Mouse (Mus musculus): ENCODE measurements around the gene Caprin1. TPM values are rescaled to one million over a fixed set of nuclear protein-coding genes. Genes with fewer than 3 reads are reported as not detected.

Gene Caprin1
- polyA plus RNA-seq, 1 experiment from 2014 or later: 484 TPM

DNA sequence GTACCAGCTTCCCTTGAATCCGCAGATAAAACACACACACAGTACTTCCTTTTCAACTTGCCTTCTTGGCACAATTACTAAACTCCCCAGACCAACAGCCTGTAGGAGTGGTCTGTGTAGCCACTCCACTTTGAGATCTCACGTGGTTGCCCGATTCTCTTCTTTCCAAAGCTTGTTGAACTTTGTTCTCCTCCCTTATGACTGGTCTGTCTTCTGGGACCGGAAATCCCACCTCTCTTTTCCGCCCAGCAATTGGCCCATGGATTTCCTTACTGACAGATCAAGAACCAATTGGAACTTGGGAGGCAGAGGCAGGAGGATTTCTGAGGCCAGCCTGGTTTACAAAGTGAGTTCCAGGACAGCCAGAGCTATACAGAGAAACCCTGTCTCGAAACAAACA is 13.0 kb upstream of the Caprin1 start:
- 90% methylated on average over 6 of the region's 6 CpGs for WGBS
- H3K9ac ChIP-seq (replicated peaks; ENCODE audit: low read length): no peak overlapping the region
- H3K4me3 ChIP-seq (replicated peaks; ENCODE audit: low read depth, low read length): no peak overlapping the region
- no peaks in the 10 kb centered on the region for H3K27me3 ChIP-seq (ENCODE audit: control insufficient read depth, insufficient read depth, low read length)
- H3K4me2 ChIP-seq (ENCODE audit: low read length): no peak overlapping the region
- ATAC-seq (ENCODE audit: low FRiP score, low TSS enrichment) (no peak), DNase-seq (no peak)
- no peaks in the 10 kb centered on the region for H3K9me3 ChIP-seq (ENCODE audit: control insufficient read depth, low read length)
- H3K36me3 ChIP-seq (ENCODE audit: control insufficient read depth, insufficient read depth, low read length): no peaks in the 10 kb centered on the region
- H3K4me1 ChIP-seq (ENCODE audit: control insufficient read depth, insufficient read depth, low read length): no peaks in the 10 kb centered on the region
- no peak overlapping the region for H3K27ac ChIP-seq (replicated peaks; ENCODE audit: low read depth, low read length)

DNA sequence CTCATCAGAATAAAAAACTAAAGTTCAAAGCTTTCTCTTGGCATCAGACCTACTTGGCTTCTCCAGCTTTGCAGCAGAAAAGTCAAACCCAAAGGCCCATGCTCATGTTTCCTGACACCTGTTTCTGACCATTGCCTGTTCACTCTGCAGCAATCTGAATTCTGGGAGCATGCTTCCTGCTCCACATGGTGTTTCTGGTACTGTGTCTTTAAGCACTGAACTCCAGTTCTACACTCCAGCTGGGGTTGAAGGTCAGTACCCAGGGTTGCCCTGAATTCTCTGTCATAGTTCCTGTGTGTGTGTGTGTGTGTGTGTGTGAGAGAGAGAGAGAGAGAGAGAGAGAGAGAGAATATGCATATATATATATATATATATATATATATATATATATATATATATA is 11.0 kb upstream of the Caprin1 start:
- DNase-seq (no peak), ATAC-seq (ENCODE audit: low FRiP score, low TSS enrichment) (no peak)
- no peak overlapping the region for H3K27ac ChIP-seq (replicated peaks; ENCODE audit: low read depth, low read length)

DNA sequence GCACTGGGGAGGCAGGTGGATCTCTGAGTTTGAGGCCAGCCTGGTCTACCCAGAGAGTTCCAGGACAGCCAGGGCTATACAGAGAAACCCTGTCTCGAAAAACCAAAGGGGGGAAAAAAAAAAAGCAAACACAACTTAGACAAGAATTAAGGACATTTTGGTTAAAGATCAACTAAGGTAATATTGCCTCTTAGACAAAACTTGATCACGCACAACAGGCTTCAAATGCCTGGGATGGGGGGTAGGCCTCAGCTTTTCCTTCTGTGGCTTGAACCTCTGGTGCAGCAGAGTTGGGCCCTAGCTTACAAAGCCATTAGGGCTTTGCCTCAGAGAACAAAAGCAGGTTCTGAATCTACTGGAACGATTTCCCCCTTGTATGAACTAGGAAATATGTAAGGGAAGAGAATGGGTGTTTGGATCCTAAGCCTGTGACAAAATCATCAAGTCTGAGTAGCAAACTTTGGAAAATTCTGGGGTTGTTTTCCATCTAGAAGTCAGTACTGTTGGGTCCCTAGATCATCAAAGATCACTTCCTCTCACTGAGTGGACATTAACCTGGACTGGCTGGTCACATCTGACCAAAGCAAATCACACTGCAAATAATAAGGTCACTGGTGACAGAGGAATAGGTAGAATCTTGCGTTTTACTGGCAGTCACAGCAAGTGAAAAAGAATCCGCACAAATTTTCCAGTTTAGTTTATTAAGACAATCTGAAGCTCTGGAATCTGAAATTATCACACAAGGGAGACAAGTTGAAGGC is 6.5 kb upstream of the Caprin1 start:
- WGBS: 87% methylated on average over 5 of the region's 5 CpGs
- H3K27me3 ChIP-seq (ENCODE audit: control insufficient read depth, insufficient read depth, low read length): no peaks in the 10 kb centered on the region

More for the DNA sequence above, 11.0 kb upstream of the Caprin1 start:
- no peaks in the 10 kb centered on the region for H3K27me3 ChIP-seq (ENCODE audit: control insufficient read depth, insufficient read depth, low read length)
- no peak overlapping the region for H3K9ac ChIP-seq (replicated peaks; ENCODE audit: low read length)
- H3K4me1 ChIP-seq (ENCODE audit: control insufficient read depth, insufficient read depth, low read length): no peaks in the 10 kb centered on the region
- H3K9me3 ChIP-seq (ENCODE audit: control insufficient read depth, low read length): no peaks in the 10 kb centered on the region
- no peak overlapping the region for H3K4me3 ChIP-seq (replicated peaks; ENCODE audit: low read depth, low read length)
- no peak overlapping the region for H3K4me2 ChIP-seq (ENCODE audit: low read length)
- H3K36me3 ChIP-seq (ENCODE audit: control insufficient read depth, insufficient read depth, low read length): no peaks in the 10 kb centered on the region

DNA sequence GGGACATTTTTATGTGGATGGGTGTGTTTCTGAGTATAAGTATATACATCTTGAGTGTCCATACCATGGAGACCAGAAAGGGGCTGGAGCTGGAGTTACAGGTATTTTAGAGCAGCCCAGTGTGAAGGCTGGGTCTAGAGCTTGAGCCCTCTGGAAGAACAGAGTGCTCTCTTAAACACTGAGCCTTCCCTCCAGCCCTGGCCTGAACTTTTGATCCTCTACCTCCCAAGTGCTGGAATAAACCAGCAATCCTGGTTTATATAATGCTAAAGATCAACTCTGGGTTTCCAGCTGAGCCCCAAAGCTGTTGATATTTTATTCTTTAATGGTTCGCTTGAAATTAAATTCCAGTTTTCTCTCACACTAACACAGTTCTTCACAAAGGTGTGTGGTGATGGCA is 5.0 kb upstream of the Caprin1 start:
- Histone ChIP-seq H3K4me3 (replicated peaks; ENCODE audit: low read depth, low read length) (no peak overlapping the region), H3K4me2 (ENCODE audit: low read length) (no peak overlapping the region), H3K27ac (replicated peaks; ENCODE audit: low read depth, low read length) (no peak overlapping the region), H3K27me3 (ENCODE audit: control insufficient read depth, insufficient read depth, low read length) (no peaks in the 10 kb centered on the region), H3K4me1 (ENCODE audit: control insufficient read depth, insufficient read depth, low read length) (peaks cover 5% of the 10 kb centered on the region; the same call in 1 of the 2 replicates), H3K36me3 (ENCODE audit: control insufficient read depth, insufficient read depth, low read length) (no peaks in the 10 kb centered on the region), H3K9ac (replicated peaks; ENCODE audit: low read length) (no peak overlapping the region), H3K9me3 (ENCODE audit: control insufficient read depth, low read length) (no peaks in the 10 kb centered on the region)
- ATAC-seq (ENCODE audit: low FRiP score, low TSS enrichment) (no peak), DNase-seq (no peak)
- 95% methylated on average over 1 of the region's 1 CpGs for WGBS

More for the DNA sequence above, 6.5 kb upstream of the Caprin1 start:
- H3K27ac ChIP-seq (replicated peaks; ENCODE audit: low read depth, low read length): no peak overlapping the region
- H3K4me3 ChIP-seq (replicated peaks; ENCODE audit: low read depth, low read length): no peak overlapping the region
- H3K9me3 ChIP-seq (ENCODE audit: control insufficient read depth, low read length): no peaks in the 10 kb centered on the region
- ATAC-seq (ENCODE audit: low FRiP score, low TSS enrichment) (no peak), DNase-seq (no peak)
- H3K36me3 ChIP-seq (ENCODE audit: control insufficient read depth, insufficient read depth, low read length): no peaks in the 10 kb centered on the region
- H3K9ac ChIP-seq (replicated peaks; ENCODE audit: low read length): no peak overlapping the region
- no peaks in the 10 kb centered on the region for H3K4me1 ChIP-seq (ENCODE audit: control insufficient read depth, insufficient read depth, low read length)
- no peak overlapping the region for H3K4me2 ChIP-seq (ENCODE audit: low read length)

DNA sequence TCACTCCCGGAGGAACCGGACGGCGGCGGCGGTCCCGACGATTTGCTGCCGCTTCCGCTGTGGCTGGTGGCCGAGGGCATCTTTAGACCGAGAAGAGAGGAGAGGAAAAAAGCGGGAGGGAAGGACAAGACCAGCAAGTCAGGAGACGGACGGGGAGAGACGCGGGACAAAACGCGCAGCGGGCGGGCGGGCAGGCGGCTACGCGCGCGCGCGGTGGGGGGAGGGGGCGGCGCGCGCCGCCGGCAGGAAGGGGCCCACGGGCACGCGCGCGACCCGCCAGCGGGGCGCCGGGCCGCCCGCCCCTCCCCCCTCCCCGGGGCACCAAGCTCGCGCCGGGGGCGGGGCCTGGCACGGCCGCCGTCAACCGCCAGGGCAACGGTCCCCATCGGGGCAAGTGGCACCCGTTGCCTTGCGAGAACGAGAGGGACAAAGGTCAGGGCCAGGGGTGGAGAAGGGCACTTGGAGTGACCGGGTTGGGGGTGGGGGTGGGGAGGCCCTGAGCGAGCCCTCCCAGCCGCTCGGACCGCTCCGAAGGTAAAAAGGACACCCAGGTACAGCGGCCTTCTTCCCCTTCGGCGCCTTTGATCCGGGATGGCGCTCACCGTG is 485 bp downstream of the Caprin1 start:
- Histone ChIP-seq H3K4me1 (ENCODE audit: control insufficient read depth, insufficient read depth, low read length) (peaks cover 19% of the 10 kb centered on the region), H3K9me3 (ENCODE audit: control insufficient read depth, low read length) (no peaks in the 10 kb centered on the region), H3K4me3 (replicated peaks; ENCODE audit: low read depth, low read length) (peak overlapping the region; percentile 99), H3K27me3 (ENCODE audit: control insufficient read depth, insufficient read depth, low read length) (no peaks in the 10 kb centered on the region), H3K27ac (replicated peaks; ENCODE audit: low read depth, low read length) (peak overlapping the region; percentile 100), H3K4me2 (ENCODE audit: low read length) (peak overlapping the region; percentile 69), H3K9ac (replicated peaks; ENCODE audit: low read length) (peak overlapping the region; percentile 97), H3K36me3 (ENCODE audit: control insufficient read depth, insufficient read depth, low read length) (peaks cover 15% of the 10 kb centered on the region)
- DNase-seq: peak; percentile 95
- peak; percentile 78 for ATAC-seq (ENCODE audit: low FRiP score, low TSS enrichment)
- under 1% methylated on average over 58 of the region's 72 CpGs for WGBS

DNA sequence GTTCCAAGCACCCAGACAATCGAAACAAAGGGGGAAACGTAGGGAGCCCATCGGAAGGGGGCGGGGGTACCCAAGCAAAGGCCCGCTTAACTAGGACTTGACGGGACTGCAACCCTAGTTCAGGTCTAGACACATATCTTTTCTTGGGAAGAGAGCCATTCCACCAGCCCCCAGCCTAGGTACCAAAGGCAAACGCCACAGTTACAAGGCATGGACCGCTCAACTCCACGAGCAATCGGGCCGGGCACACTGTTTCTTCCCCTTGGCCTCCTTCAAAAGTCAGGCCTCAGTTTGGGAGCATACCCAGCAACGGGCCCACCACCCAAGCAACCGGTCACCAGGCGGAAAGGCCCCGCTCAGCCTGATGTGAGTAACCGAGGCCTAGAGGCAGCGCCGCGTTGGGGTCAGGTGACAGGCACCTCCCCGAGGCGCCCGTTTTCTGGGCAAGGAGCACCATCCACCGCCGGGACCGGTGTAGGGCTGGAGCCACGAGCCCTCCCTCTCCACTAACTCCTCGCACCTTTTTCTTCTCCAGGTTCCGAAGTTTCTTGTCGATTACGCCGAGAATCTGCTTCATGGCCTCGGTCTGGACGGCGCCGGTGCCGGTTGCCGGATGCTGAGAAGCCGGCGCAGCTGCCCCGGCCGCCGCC is 1.1 kb downstream of the Caprin1 start:
- DNase-seq (peak; percentile 73), ATAC-seq (ENCODE audit: low FRiP score, low TSS enrichment) (peak; percentile 49)
- WGBS: under 1% methylated on average over 42 of the region's 42 CpGs
- H3K27ac ChIP-seq (replicated peaks; ENCODE audit: low read depth, low read length): peak overlapping the region; percentile 100
- H3K4me1 ChIP-seq (ENCODE audit: control insufficient read depth, insufficient read depth, low read length): peaks cover 22% of the 10 kb centered on the region
- no peaks in the 10 kb centered on the region for H3K9me3 ChIP-seq (ENCODE audit: control insufficient read depth, low read length)
- peak overlapping the region; percentile 99 for H3K4me3 ChIP-seq (replicated peaks; ENCODE audit: low read depth, low read length)
- H3K27me3 ChIP-seq (ENCODE audit: control insufficient read depth, insufficient read depth, low read length): no peaks in the 10 kb centered on the region
- H3K4me2 ChIP-seq (ENCODE audit: low read length): peak overlapping the region; percentile 69
- H3K9ac ChIP-seq (replicated peaks; ENCODE audit: low read length): peak overlapping the region; percentile 97
- peaks cover 17% of the 10 kb centered on the region for H3K36me3 ChIP-seq (ENCODE audit: control insufficient read depth, insufficient read depth, low read length)

DNA sequence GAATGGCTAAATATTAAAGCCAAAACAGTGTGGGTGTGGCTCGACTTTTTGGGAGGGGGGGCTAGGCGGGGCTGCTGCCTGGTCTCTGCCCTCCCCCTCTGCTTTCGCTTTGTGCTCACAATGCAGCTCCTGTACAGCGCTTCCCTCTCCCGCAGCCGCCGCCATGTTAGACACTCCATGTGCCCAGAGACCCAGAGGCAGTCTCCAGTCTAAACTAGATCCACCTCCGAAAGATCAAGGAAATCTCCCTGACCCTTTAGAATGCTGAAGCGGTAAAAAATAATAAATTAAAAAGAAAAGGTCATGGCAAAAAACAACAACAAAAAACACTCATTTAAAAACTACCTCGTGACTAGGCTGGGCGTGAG is 1.6 kb downstream of the Caprin1 start:
- Histone ChIP-seq H3K4me1 (ENCODE audit: control insufficient read depth, insufficient read depth, low read length) (peaks cover 26% of the 10 kb centered on the region), H3K27ac (replicated peaks; ENCODE audit: low read depth, low read length) (peak overlapping the region; percentile 100), H3K9me3 (ENCODE audit: control insufficient read depth, low read length) (no peaks in the 10 kb centered on the region), H3K36me3 (ENCODE audit: control insufficient read depth, insufficient read depth, low read length) (peaks cover 20% of the 10 kb centered on the region), H3K27me3 (ENCODE audit: control insufficient read depth, insufficient read depth, low read length) (no peaks in the 10 kb centered on the region), H3K4me3 (replicated peaks; ENCODE audit: low read depth, low read length) (peak overlapping the region; percentile 99), H3K9ac (replicated peaks; ENCODE audit: low read length) (peak overlapping the region; percentile 97), H3K4me2 (ENCODE audit: low read length) (peak overlapping the region; percentile 69)
- 1% methylated on average over 11 of the region's 11 CpGs for WGBS
- ATAC-seq (ENCODE audit: low FRiP score, low TSS enrichment): peak; percentile 74
- DNase-seq: peak; percentile 83

DNA sequence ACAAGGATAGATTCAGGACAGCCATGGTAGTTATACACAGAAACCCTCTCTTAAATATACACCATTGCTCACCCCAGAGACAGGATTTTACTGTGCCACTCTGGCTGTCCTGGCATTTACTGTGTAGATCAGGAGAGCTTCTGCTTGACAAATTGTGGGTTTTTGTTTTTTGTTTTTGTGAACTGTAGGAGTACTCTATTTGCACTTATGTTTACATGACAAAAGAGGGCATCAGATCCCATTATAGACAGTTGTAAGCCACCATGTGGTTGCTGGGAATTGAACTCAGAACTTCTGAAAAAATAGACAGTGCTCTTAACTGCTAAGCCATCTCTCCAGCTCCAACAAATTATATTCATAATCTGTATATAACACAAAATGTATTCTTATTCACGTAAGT is 5.4 kb downstream of the Caprin1 start:
- Histone ChIP-seq H3K27me3 (ENCODE audit: control insufficient read depth, insufficient read depth, low read length) (no peaks in the 10 kb centered on the region), H3K9me3 (ENCODE audit: control insufficient read depth, low read length) (no peaks in the 10 kb centered on the region), H3K36me3 (ENCODE audit: control insufficient read depth, insufficient read depth, low read length) (peaks cover 49% of the 10 kb centered on the region), H3K27ac (replicated peaks; ENCODE audit: low read depth, low read length) (no peak overlapping the region), H3K9ac (replicated peaks; ENCODE audit: low read length) (no peak overlapping the region), H3K4me3 (replicated peaks; ENCODE audit: low read depth, low read length) (no peak overlapping the region), H3K4me2 (ENCODE audit: low read length) (no peak overlapping the region; the same call in 1 of the 2 replicates), H3K4me1 (ENCODE audit: control insufficient read depth, insufficient read depth, low read length) (peaks cover 26% of the 10 kb centered on the region)
- ATAC-seq (ENCODE audit: low FRiP score, low TSS enrichment): no peak
- 88% methylated on average over 1 of the region's 1 CpGs for WGBS
- no peak for DNase-seq

Data from midbrain, embryonic 14.5 days (tissue).